Comparison of ENCODE assay signal across 23 mouse cellular contexts in genomic region chr16:95666288-95666687, GRCm38 (mm10).
"Had no signal": no experiment of that assay in that cellular context is flagged by ENCODE, and none has a peak within 500 bp of the region (broad histone marks: within the 10 kb centered on the region; RNA-seq: fewer than 3 reads in every experiment).

No protein-coding gene starts in this region.

- DNase-seq: gastrocnemius, postnatal 14 days; gastrocnemius, postnatal 36 days; heart, adult 11 months; heart, adult 2 months; heart, postnatal 10 days; heart, postnatal 36 days; kidney, adult 11 months; kidney, adult 2 months; kidney, adult 9 months; kidney, postnatal 14 days; liver; liver, embryonic 13.5 days had no signal

- H3K27ac ChIP-seq: heart, adult 2 months; hindbrain, embryonic 13.5 days; hindbrain, embryonic 15.5 days; hindbrain, postnatal 0 days; kidney, postnatal 0 days; layer of hippocampus, adult 2 months; left cerebral cortex, adult 2 months; limb, embryonic 12.5 days; liver, embryonic 13.5 days; liver, embryonic 15.5 days had no signal

- H3K9me3 ChIP-seq: heart, embryonic 12.5 days; hindbrain, embryonic 13.5 days; hindbrain, embryonic 15.5 days; kidney, embryonic 15.5 days; limb, embryonic 10.5 days; limb, embryonic 12.5 days; liver, embryonic 13.5 days; liver, embryonic 15.5 days had no signal

- H3K4me3 ChIP-seq: heart, adult 2 months; heart, embryonic 12.5 days; hindbrain, embryonic 13.5 days; hindbrain, embryonic 15.5 days; kidney, embryonic 15.5 days; layer of hippocampus, adult 2 months; left cerebral cortex, adult 2 months; limb, embryonic 10.5 days; limb, embryonic 12.5 days; liver, embryonic 13.5 days; liver, embryonic 15.5 days had no signal

- H3K4me1 ChIP-seq: hindbrain, embryonic 15.5 days; liver, embryonic 15.5 days had no signal

- H3K27me3 ChIP-seq: heart, embryonic 12.5 days; hindbrain, embryonic 13.5 days; hindbrain, embryonic 15.5 days; kidney, embryonic 15.5 days; limb, embryonic 12.5 days; liver, embryonic 13.5 days; liver, embryonic 15.5 days had no signal

- H3K36me3 ChIP-seq: heart, embryonic 12.5 days; hindbrain, embryonic 13.5 days; hindbrain, embryonic 15.5 days; kidney, embryonic 15.5 days; limb, embryonic 10.5 days; limb, embryonic 12.5 days; liver, embryonic 13.5 days; liver, embryonic 15.5 days had no signal
